Mouse (Mus musculus) liver, adult 2 months (tissue): ENCODE results near the gene Lmx1a.

Experiments
- CTCF ChIP-seq: fragments of 200-500 bp; IDR thresholded peaks from 2 replicates; pipeline ENCODE4 v1.5.1; 2011; ENCODE audit warnings: low read depth, low read length, control low read depth
- POLR2A ChIP-seq: fragments of 200-500 bp; IDR thresholded peaks from 2 replicates; pipeline ENCODE4 v1.6.1; 2011; ENCODE audit warnings: low read length, control low read depth; ENCODE audit not compliant: insufficient read depth; ENCODE audit errors: extremely low read depth

GRCm38 (mm10) chr1:167689232-167689261, at the start of gene Lmx1a:
- TF ChIP-seq POLR2A (no peak), CTCF (no peak)
